Mouse (Mus musculus): ENCODE data around the gene Aspdh.
A peak's percentile ranks its signal among the peaks of the same experiment; 100 is the strongest.

GRCm38 (mm10) chr7:44471880-44472557 is 6.8 kb downstream of the Aspdh start:
- TF ChIP-seq CTCF (IDR thresholded peaks at IDR 0.05; ENCODE audit: insufficient read depth, low read length) = no peak
- TF ChIP-seq POLR2A (IDR thresholded peaks at IDR 0.05; ENCODE audit: borderline replicate concordance, extremely low read depth, low read depth, low read length) = peak; percentile 16; the same call in 1 of the 2 replicates
